Mouse (Mus musculus) intestine, embryonic 16.5 days (tissue): Measurements from ENCODE around the gene Ern1. TPM values are rescaled to one million over a fixed set of nuclear protein-coding genes. Genes with fewer than 3 reads are reported as not detected.
A peak's percentile ranks its signal among the peaks of the same experiment; 100 is the strongest.

Experiments
- ATAC-seq: fragments of 200-750 bp; cut with Nextera tagmentation; 2 replicates; pipeline ENCODE4 v1.8.0; 2017; ENCODE audit warnings: moderate TSS enrichment, moderate library complexity
- H3K27ac ChIP-seq: fragments of 300-500 bp; sonication (generic); 2 replicates; pipeline ENCODE4 v1.5.1; 2014; ENCODE audit warnings: mild to moderate bottlenecking, low read length
- H3K27me3 ChIP-seq: fragments of 300-500 bp; sonication (generic); replicated peaks from 2 replicates; pipeline ENCODE4 v1.6.1; 2014; ENCODE audit warnings: low read length, control low read depth, mixed read lengths; ENCODE audit not compliant: control insufficient read depth, insufficient read depth
- H3K36me3 ChIP-seq: fragments of 300-500 bp; sonication (generic); 2 replicates; pipeline ENCODE4 v1.6.1; 2014; ENCODE audit warnings: low read length, control low read depth; ENCODE audit not compliant: control insufficient read depth, insufficient read depth
- H3K4me1 ChIP-seq: fragments of 300-500 bp; sonication (generic); 2 replicates; pipeline ENCODE4 v1.6.1; 2014; ENCODE audit warnings: low read length, control low read depth, mixed read lengths; ENCODE audit not compliant: control insufficient read depth, insufficient read depth
- H3K4me2 ChIP-seq: fragments of 300-500 bp; sonication (generic); 2 replicates; pipeline ENCODE4 v1.6.1; 2014; ENCODE audit warnings: low read depth, low read length, control low read depth
- H3K4me3 ChIP-seq: fragments of 300-500 bp; sonication (generic); 2 replicates; pipeline ENCODE4 v1.5.1; 2014; ENCODE audit warnings: mild to moderate bottlenecking, low read length
- H3K9ac ChIP-seq: fragments of 300-500 bp; sonication (generic); 2 replicates; pipeline ENCODE4 v1.6.1; 2014; ENCODE audit warnings: low read depth, low read length
- H3K9me3 ChIP-seq: fragments of 300-500 bp; sonication (generic); 2 replicates; pipeline ENCODE4 v1.6.1; 2016; ENCODE audit warnings: low read length, control low read depth; ENCODE audit not compliant: control insufficient read depth
- WGBS: fragments of 180-500 bp; shearing (Covaris S2); extraction: QIAGEN DNeasy Blood & Tissue Kit; methylation state at CpG from one replicate; pipeline ENCODE4 v1.1.7; 2014; 5-methylcytosine and 5-hydroxymethylcytosine counted together
- polyA plus RNA-seq: library from polyadenylated mRNA; unstranded; fragments of >200 nt; fragmentation: Nextera tagmentation; extraction: Ambion mirVana; gene quantifications from 2 replicates; pipeline ENCODE4 v1.2.1, GENCODE M21; 2015

Ern1 gene
- polyA plus RNA-seq, 1 experiment from 2014 or later = 4.1 TPM

DNA sequence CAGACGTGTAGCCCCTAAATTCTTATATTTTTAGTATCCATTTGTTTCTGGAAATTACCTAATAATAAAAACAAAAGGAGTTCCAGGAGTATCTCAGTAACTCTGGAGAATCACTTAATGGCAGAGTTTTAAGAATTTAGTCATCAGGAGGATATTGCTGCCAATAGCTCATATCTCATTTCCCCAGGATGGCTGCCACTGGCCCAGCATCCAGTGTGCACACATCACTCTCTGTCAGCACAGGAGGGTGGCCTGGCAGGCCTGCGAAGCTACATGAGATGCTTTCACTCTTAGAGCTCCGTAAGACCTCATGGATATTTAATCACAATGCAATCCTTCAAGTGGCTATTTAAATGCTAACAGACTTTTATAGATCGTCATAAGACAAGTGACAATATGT lies 34.0 kb upstream of the Ern1 start:
- WGBS = 67% methylated on average over 4 of the region's 4 CpGs
- no peak overlapping the region for H3K4me3 ChIP-seq
- no peak overlapping the region for H3K27ac ChIP-seq
- H3K4me1 ChIP-seq = 0 out of 2 replicates have a peak, but pooled peaks cover 3% of the 10 kb centered on the region
- H3K9ac ChIP-seq = no peak overlapping the region
- no peaks in the 10 kb centered on the region for H3K27me3 ChIP-seq
- H3K36me3 ChIP-seq = no peaks in the 10 kb centered on the region
- no peak for ATAC-seq
- H3K9me3 ChIP-seq = no peaks in the 10 kb centered on the region
- no peak overlapping the region for H3K4me2 ChIP-seq

GRCm38 (mm10) chr11:106520404-106520803 lies 32.8 kb upstream of the Ern1 start:
- Histone ChIP-seq H3K27me3 (no peaks in the 10 kb centered on the region), H3K36me3 (no peaks in the 10 kb centered on the region), H3K4me3 (no peak overlapping the region), H3K9ac (no peak overlapping the region), H3K4me1 (0 out of 2 replicates have a peak, but pooled peaks cover 3% of the 10 kb centered on the region), H3K27ac (no peak overlapping the region), H3K4me2 (no peak overlapping the region), H3K9me3 (no peaks in the 10 kb centered on the region)
- WGBS = 48% methylated on average over 3 of the region's 3 CpGs
- no peak for ATAC-seq

DNA sequence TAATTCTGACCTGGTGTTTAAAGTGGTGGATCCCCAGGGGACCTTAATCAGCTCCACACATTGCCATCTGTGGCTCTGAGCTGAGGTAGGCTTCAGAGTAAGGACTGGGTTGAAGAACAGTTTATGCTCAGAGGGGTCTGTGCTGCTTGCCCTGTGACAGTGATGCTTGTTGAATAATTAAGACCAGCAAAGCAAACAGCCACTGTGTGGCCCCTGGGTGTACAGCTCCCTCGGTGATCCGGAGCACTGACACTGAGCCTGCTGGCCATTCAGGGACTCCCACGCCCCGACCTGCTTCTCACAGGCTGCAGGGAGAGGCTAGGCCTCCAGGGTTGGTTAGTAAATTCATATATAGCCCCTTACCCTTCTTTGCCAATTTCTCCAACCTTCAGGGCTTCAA lies 31.9 kb upstream of the Ern1 start:
- Histone ChIP-seq H3K27ac (no peak overlapping the region), H3K9me3 (no peaks in the 10 kb centered on the region), H3K4me3 (no peak overlapping the region), H3K9ac (no peak overlapping the region), H3K4me1 (0 out of 2 replicates have a peak, but pooled peaks cover 5% of the 10 kb centered on the region), H3K27me3 (no peaks in the 10 kb centered on the region), H3K36me3 (no peaks in the 10 kb centered on the region), H3K4me2 (no peak overlapping the region)
- WGBS = 60% methylated on average over 4 of the region's 4 CpGs
- ATAC-seq = no peak

- Histone ChIP-seq H3K4me3 (no peak overlapping the region), H3K9me3 (no peaks in the 10 kb centered on the region)
- 44% methylated on average over 4 of the region's 4 CpGs for WGBS
Measured at GRCm38 (mm10) chr11:106518391-106518790, 30.7 kb upstream of the Ern1 start.

GRCm38 (mm10) chr11:106515079-106515745 lies 27.6 kb upstream of the Ern1 start:
- Histone ChIP-seq H3K27me3 (no peaks in the 10 kb centered on the region), H3K4me3 (no peak overlapping the region), H3K9me3 (no peaks in the 10 kb centered on the region), H3K4me1 (peaks cover 9% of the 10 kb centered on the region), H3K36me3 (no peaks in the 10 kb centered on the region), H3K9ac (no peak overlapping the region), H3K27ac (peak overlapping the region; percentile 79), H3K4me2 (no peak overlapping the region)
- peak; percentile 68 for ATAC-seq
- 71% methylated on average over 16 of the region's 16 CpGs for WGBS

More at GRCm38 (mm10) chr11:106518391-106518790, 30.7 kb upstream of the Ern1 start:
- no peaks in the 10 kb centered on the region for H3K27me3 ChIP-seq
- peaks cover 10% of the 10 kb centered on the region for H3K4me1 ChIP-seq
- no peak overlapping the region for H3K9ac ChIP-seq
- no peaks in the 10 kb centered on the region for H3K36me3 ChIP-seq
- no peak overlapping the region for H3K27ac ChIP-seq
- no peak overlapping the region for H3K4me2 ChIP-seq
- no peak for ATAC-seq

- H3K27ac ChIP-seq = peak overlapping the region; percentile 79
- WGBS = 40% methylated on average over 5 of the region's 5 CpGs
Measured at GRCm38 (mm10) chr11:106514446-106514845, 26.8 kb upstream of the Ern1 start.

DNA sequence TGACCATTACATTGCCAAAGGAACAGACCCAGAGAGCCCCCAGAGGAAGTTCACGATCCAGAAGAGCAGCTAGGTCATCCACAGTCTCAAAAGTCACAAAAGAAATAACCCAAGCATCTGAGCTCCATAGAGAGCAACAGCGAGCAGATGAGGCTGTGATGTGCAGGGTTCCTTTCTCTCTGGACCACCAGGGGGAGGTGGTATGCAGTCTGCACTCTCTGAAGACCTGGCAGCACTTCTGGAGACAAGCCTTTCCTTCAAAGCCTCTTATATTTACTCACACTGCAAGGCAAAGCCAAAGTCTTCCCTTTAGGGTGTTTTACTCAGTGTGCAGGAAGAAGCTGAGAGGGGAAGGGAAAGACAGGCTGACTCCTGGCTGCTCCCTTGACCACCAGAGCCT lies 25.5 kb upstream of the Ern1 start:
- no peak overlapping the region for H3K4me3 ChIP-seq
- 44% methylated on average over 2 of the region's 2 CpGs for WGBS
- H3K4me2 ChIP-seq = no peak overlapping the region
- peaks cover 9% of the 10 kb centered on the region for H3K4me1 ChIP-seq
- ATAC-seq = no peak
- peak overlapping the region; percentile 31; the same call in 1 of the 2 replicates for H3K9ac ChIP-seq
- peaks cover 7% of the 10 kb centered on the region; the same call in 1 of the 2 replicates for H3K36me3 ChIP-seq
- no peaks in the 10 kb centered on the region for H3K27me3 ChIP-seq
- H3K9me3 ChIP-seq = no peaks in the 10 kb centered on the region
- H3K27ac ChIP-seq = peak overlapping the region; percentile 58; the same call in 1 of the 2 replicates

More at GRCm38 (mm10) chr11:106514446-106514845, 26.8 kb upstream of the Ern1 start:
- Histone ChIP-seq H3K27me3 (no peaks in the 10 kb centered on the region), H3K9me3 (no peaks in the 10 kb centered on the region), H3K9ac (peak overlapping the region; percentile 26; the same call in 1 of the 2 replicates), H3K4me3 (no peak overlapping the region), H3K4me1 (peaks cover 9% of the 10 kb centered on the region), H3K36me3 (no peaks in the 10 kb centered on the region), H3K4me2 (no peak overlapping the region)
- peak; percentile 94 for ATAC-seq

DNA sequence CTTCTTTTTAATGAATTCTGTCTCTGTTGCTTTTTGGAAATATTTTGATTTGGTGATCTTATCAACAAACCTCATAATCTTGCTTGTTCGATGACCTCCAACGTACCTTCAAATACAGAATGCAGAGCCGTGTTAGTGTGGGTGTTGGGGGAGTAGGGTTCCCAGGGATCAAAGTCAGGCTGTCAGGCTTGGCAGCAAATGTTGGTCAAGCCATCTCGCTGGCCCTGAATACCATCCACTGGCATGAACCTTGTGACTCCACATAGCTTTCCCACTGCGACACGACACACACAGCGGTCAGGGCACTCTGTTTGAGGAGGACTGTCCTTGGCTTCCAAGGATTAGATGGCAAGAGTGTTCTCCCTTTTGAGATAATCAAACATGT lies 24.3 kb upstream of the Ern1 start:
- no peak overlapping the region for H3K27ac ChIP-seq
- H3K9me3 ChIP-seq = no peaks in the 10 kb centered on the region
- peaks cover 9% of the 10 kb centered on the region for H3K4me1 ChIP-seq
- no peak overlapping the region for H3K9ac ChIP-seq
- no peak for ATAC-seq
- no peak overlapping the region for H3K4me2 ChIP-seq
- H3K36me3 ChIP-seq = peaks cover 7% of the 10 kb centered on the region; the same call in 1 of the 2 replicates
- 92% methylated on average over 7 of the region's 7 CpGs for WGBS
- no peak overlapping the region for H3K4me3 ChIP-seq
- no peaks in the 10 kb centered on the region for H3K27me3 ChIP-seq

DNA sequence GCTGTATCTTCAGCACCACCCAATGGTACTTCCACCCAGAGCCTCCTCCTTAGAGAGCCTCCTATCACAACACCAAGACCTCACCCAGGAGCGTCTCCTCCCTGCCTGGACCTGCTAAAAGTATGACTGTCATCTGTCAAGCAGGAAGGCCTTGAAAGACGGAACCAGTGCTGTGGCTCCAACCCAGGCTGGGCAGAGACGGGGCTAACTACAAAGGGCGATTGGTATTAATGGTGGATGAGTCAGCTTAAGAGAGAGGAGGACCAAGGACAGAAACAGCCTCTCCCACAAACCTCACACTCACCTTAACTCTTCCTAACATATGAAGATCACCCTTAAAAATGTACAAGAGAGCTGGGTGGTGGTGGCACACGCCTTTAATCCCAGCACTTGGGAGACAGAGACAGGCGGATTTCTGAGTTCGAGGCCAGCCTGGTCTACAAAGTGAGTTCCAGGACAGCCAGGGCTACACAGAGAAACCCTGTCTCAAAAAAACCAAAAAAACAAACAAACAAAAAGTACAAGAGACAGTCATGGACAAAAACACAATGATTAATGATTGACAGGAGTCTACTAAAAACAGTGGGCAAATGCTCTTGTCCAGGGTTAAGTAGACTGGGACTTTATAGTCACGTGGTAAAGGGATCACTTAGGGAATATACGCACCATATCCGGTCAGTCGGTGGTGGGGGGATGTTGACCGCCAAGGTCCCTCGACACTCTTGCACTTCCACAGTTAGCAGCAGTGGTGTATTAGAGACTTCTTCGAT lies 23.8 kb upstream of the Ern1 start:
- WGBS = 84% methylated on average over 14 of the region's 14 CpGs
- Histone ChIP-seq H3K9ac (no peak overlapping the region), H3K27ac (no peak overlapping the region), H3K4me1 (peaks cover 9% of the 10 kb centered on the region), H3K36me3 (peaks cover 7% of the 10 kb centered on the region; the same call in 1 of the 2 replicates), H3K27me3 (no peaks in the 10 kb centered on the region), H3K4me2 (no peak overlapping the region), H3K4me3 (no peak overlapping the region), H3K9me3 (no peaks in the 10 kb centered on the region)
- no peak for ATAC-seq
